Mouse (Mus musculus) kidney, embryonic 14.5 days (tissue): ENCODE data around the gene Myh6. TPM values are rescaled to one million over a fixed set of nuclear protein-coding genes. Genes with fewer than 3 reads are reported as not detected.

Experiments used
- ATAC-seq: fragments of 200-750 bp; cut with Nextera tagmentation; 2 replicates; pipeline ENCODE4 v1.8.0; 2017; ENCODE audit warnings: moderate number of reproducible peaks, mild to moderate bottlenecking, moderate TSS enrichment, moderate library complexity; ENCODE audit not compliant: low FRiP score, low TSS enrichment
- H3K27ac ChIP-seq: fragments of 300-500 bp; sonication (generic); 2 replicates; pipeline ENCODE4 v1.5.1; 2014; ENCODE audit warnings: low read depth, mild to moderate bottlenecking, low read length, moderate library complexity, mixed read lengths
- H3K27me3 ChIP-seq: fragments of 300-500 bp; sonication (generic); 2 replicates; pipeline ENCODE4 v1.6.1; 2014; ENCODE audit warnings: mild to moderate bottlenecking, low read length; ENCODE audit not compliant: control insufficient read depth, insufficient read depth
- H3K36me3 ChIP-seq: fragments of 300-500 bp; sonication (generic); 2 replicates; pipeline ENCODE4 v1.6.1; 2014; ENCODE audit warnings: low read length, mixed read lengths; ENCODE audit not compliant: control insufficient read depth, insufficient read depth
- H3K4me1 ChIP-seq: fragments of 300-500 bp; sonication (generic); 2 replicates; pipeline ENCODE4 v1.6.1; 2014; ENCODE audit warnings: low read length, mixed read lengths; ENCODE audit not compliant: control insufficient read depth, insufficient read depth
- H3K4me2 ChIP-seq: fragments of 300-500 bp; sonication (generic); replicated peaks from 2 replicates; pipeline ENCODE4 v1.6.1; 2014; ENCODE audit warnings: low read depth, mild to moderate bottlenecking, low read length
- H3K4me3 ChIP-seq: fragments of 300-500 bp; sonication (generic); 2 replicates; pipeline ENCODE4 v1.5.1; 2014; ENCODE audit warnings: mild to moderate bottlenecking, low read length
- H3K9ac ChIP-seq: fragments of 300-500 bp; sonication (generic); 2 replicates; pipeline ENCODE4 v1.6.1; 2014; ENCODE audit warnings: low read depth, mild to moderate bottlenecking, low read length, moderate library complexity
- H3K9me3 ChIP-seq: fragments of 300-500 bp; sonication (generic); 2 replicates; pipeline ENCODE4 v1.6.1; 2016; ENCODE audit warnings: low read length; ENCODE audit not compliant: control insufficient read depth
- WGBS: fragments of 180-500 bp; shearing (Covaris S2); extraction: QIAGEN DNeasy Blood & Tissue Kit; methylation state at CpG from one replicate; pipeline ENCODE4 v1.1.7; 2014; 5-methylcytosine and 5-hydroxymethylcytosine counted together
- polyA plus RNA-seq: library from polyadenylated mRNA; unstranded; fragments of >200 nt; fragmentation: Nextera tagmentation; extraction: Ambion mirVana; gene quantifications from 2 replicates; pipeline ENCODE4 v1.2.1, GENCODE M21; 2014

Myh6 gene
- polyA plus RNA-seq, 1 experiment from 2014 or later = 0.54 TPM

DNA sequence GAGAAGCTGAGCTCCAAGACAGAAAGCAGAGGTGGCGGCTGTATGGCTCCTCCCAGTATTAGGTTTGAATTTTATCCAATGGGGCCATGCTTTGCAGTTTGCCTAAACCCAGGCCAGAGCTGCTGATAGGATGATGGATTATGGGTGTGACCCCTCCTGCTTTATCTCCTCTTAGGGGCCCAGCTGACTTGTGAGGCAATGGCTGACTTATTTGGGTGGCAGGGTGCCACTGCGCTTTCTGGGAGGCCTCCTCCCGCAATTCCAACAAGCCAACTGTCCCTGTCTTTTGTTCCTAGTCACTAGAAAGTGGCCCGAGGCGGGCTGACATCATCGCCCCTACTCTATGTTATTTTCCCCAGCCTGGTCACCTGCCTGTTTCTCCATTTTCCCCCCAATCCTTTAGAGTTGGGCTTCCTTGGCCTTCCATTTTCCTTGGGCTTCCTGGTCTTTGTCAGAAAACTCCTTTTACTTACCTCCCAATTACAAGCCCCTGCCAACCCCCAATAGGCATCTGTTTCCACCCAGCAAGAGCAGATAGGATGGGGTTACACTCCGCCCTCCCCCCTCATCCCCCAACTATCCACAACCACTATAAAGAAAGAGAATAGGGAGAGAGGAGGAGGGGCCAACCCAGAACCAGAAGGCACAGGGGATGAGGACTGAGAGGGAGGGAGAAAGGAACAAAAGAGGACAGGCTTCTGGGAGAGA is 41.9 kb downstream of the Myh6 start:
- Histone ChIP-seq H3K27me3 (no peaks in the 10 kb centered on the region), H3K27ac (peak overlapping the region; percentile 99), H3K4me3 (peak overlapping the region; percentile 50), H3K4me1 (peaks cover 23% of the 10 kb centered on the region), H3K36me3 (peaks cover 20% of the 10 kb centered on the region), H3K9ac (peak overlapping the region; percentile 86), H3K4me2 (peak overlapping the region; percentile 93), H3K9me3 (peaks cover 16% of the 10 kb centered on the region)
- 16% methylated on average over 7 of the region's 7 CpGs for WGBS
- ATAC-seq = peak; percentile 53

GRCm38 (mm10) chr14:54920076-54920685 is 46.5 kb downstream of the Myh6 start:
- no peak overlapping the region for H3K4me2 ChIP-seq
- no peak overlapping the region for H3K9ac ChIP-seq
- H3K27ac ChIP-seq = no peak overlapping the region
- 89% methylated on average over 16 of the region's 16 CpGs for WGBS
- peaks cover 11% of the 10 kb centered on the region for H3K4me1 ChIP-seq
- ATAC-seq = no peak
- H3K27me3 ChIP-seq = no peaks in the 10 kb centered on the region
- peaks cover 16% of the 10 kb centered on the region for H3K9me3 ChIP-seq
- H3K36me3 ChIP-seq = peaks cover 59% of the 10 kb centered on the region
- no peak overlapping the region for H3K4me3 ChIP-seq

DNA sequence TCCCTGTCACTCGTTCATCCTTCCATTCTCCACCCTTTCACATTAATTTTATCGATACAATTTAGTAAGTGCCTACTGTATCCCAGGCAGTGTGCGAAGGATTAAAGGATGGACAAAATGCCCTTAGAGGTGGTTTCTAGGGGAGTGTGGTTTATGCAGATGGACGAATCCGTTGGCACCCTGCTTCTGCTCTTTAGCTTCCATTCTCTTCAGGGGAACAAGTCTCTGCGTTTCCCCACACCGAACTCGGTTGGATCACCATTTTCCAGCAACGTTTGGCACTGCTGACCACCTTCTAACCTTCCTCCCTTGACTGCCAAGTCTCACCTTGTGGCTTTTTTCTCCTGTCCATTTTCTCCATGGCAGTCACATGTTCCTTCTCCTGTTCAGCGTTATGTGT is 53.4 kb downstream of the Myh6 start:
- Histone ChIP-seq H3K4me2 (peak overlapping the region; percentile 98), H3K27me3 (no peaks in the 10 kb centered on the region), H3K9me3 (no peaks in the 10 kb centered on the region), H3K4me1 (peaks cover 6% of the 10 kb centered on the region), H3K27ac (no peak overlapping the region), H3K4me3 (peak overlapping the region; percentile 95), H3K9ac (peak overlapping the region; percentile 86), H3K36me3 (peaks cover 45% of the 10 kb centered on the region)
- 18% methylated on average over 10 of the region's 10 CpGs for WGBS
- ATAC-seq = no peak; the same call in 1 of the 2 replicates

DNA sequence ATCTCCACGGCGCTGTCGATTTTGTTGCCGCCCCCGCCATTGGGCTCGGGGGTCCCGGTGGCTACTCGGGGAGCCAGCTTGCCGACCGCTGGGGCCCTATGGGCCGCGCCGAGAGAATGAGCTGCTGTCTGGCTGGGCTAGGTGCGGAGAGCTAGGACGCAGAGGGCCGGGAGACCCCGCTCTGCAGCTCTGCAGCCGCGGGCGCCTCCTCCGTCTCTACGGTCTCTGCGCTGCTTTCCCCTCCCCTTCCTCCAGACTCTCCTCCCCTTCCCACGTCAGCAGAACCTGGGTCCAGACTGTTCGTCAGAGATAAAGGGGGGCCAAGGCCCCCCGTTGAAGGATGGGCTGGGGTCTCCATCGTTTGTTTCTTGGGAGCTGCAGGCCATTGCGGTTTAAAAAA is 53.8 kb downstream of the Myh6 start, which contains the start of gene Slc22a17:
Slc22a17 (minus strand) TSS at position 247 of the 400 bp plus-strand sequence.
- peak; percentile 91 for ATAC-seq

DNA sequence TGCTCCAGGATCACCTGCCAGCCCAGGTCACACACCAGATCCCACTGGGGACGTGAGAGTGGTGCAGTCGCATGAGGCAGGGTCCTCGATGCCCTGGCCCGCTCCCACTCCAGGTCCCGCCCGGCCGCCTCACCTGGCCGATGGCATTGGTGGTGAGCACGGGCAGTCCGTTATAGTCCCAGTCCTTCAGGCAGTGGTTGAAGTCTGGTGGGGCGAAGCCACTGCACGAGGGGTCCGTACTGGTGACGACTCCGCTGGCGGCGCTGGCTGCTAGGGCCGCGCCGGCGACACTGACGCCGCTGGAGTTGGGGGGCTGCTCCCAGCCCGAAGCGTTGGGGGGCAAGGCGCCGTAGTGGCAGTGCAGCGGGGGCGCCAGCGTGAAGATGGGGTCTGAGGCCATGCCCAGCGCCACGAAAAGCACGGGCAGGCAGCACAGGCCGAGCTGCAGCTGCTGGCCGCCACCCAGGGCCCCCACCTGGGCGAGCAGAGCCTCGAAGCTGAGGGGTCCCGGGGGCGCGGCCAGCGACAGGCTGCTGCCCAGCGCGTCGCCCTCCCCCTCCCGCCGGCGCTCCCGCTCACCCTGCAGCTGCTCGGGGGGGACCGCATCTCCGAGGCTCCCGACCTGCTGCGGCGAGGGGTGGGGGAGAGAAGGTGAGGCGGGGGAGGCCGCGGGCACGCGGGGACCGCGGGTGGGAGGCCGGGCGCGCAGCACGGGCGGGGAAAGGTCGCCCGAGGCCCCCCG is 54.4 kb downstream of the Myh6 start:
- Histone ChIP-seq H3K9ac (peak overlapping the region; percentile 86), H3K4me3 (peak overlapping the region; percentile 95), H3K27ac (peak overlapping the region; percentile 65; the same call in 1 of the 2 replicates), H3K27me3 (no peaks in the 10 kb centered on the region), H3K36me3 (peaks cover 48% of the 10 kb centered on the region), H3K4me1 (peaks cover 6% of the 10 kb centered on the region), H3K4me2 (peak overlapping the region; percentile 98), H3K9me3 (no peaks in the 10 kb centered on the region)
- 1% methylated on average over 55 of the region's 69 CpGs for WGBS
- peak; percentile 61 for ATAC-seq

More for the DNA sequence above, 53.8 kb downstream of the Myh6 start, which contains the start of gene Slc22a17:
- WGBS = 0% methylated on average over 28 of the region's 28 CpGs
- peak within 1 kb of the TSS; percentile 98 for H3K4me2 ChIP-seq
- peak within 1 kb of the TSS; percentile 95 for H3K4me3 ChIP-seq
- peaks cover 46% of the 10 kb centered on the region for H3K36me3 ChIP-seq
- no peaks in the 10 kb centered on the region for H3K27me3 ChIP-seq
- H3K4me1 ChIP-seq = peaks cover 6% of the 10 kb centered on the region
- H3K9me3 ChIP-seq = no peaks in the 10 kb centered on the region
- peak within 1 kb of the TSS; percentile 65; the same call in 1 of the 2 replicates for H3K27ac ChIP-seq
- peak within 1 kb of the TSS; percentile 86 for H3K9ac ChIP-seq

DNA sequence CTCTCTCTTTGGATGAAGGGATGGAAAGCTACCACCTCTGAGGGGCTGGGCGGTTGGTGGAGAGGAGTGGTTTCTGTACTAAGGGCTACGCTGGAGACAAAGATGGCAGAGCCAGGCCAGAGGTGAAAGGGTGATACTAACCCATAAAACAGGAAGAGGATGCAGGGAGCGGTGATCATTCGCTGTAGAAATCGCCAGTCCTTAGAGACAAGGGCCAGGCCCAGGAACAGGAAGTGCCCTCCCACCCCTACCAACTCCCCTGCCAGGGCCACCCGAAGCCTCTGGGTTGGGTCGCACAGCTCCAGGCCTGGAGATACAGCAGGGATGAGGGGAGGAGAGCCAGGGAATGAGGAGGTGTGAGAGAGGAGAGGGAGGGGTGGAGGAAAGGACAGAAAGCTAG is 58.0 kb downstream of the Myh6 start:
- peaks cover 46% of the 10 kb centered on the region for H3K36me3 ChIP-seq
- no peak for ATAC-seq
- no peak overlapping the region for H3K9ac ChIP-seq
- H3K27me3 ChIP-seq = no peaks in the 10 kb centered on the region
- WGBS = 54% methylated on average over 7 of the region's 7 CpGs
- H3K4me3 ChIP-seq = no peak overlapping the region
- H3K4me1 ChIP-seq = peaks cover 6% of the 10 kb centered on the region
- no peak overlapping the region for H3K27ac ChIP-seq
- no peaks in the 10 kb centered on the region for H3K9me3 ChIP-seq
- no peak overlapping the region for H3K4me2 ChIP-seq

GRCm38 (mm10) chr14:54903641-54904040 is 63.1 kb downstream of the Myh6 start:
- no peak for ATAC-seq
- Histone ChIP-seq H3K36me3 (peaks cover 30% of the 10 kb centered on the region), H3K4me3 (no peak overlapping the region), H3K27ac (no peak overlapping the region), H3K9ac (no peak overlapping the region), H3K9me3 (no peaks in the 10 kb centered on the region), H3K4me1 (no peaks in the 10 kb centered on the region), H3K4me2 (no peak overlapping the region), H3K27me3 (no peaks in the 10 kb centered on the region)
- WGBS = 83% methylated on average over 4 of the region's 4 CpGs

GRCm38 (mm10) chr14:54900383-54900782 is 66.3 kb downstream of the Myh6 start:
- peak; percentile 55 for ATAC-seq
- no peaks in the 10 kb centered on the region for H3K27me3 ChIP-seq
- H3K36me3 ChIP-seq = peaks cover 32% of the 10 kb centered on the region

More at GRCm38 (mm10) chr14:54900383-54900782, 66.3 kb downstream of the Myh6 start:
- Histone ChIP-seq H3K27ac (peak overlapping the region; percentile 19; the same call in 1 of the 2 replicates), H3K4me1 (peaks cover 19% of the 10 kb centered on the region), H3K9ac (no peak overlapping the region), H3K4me3 (no peak overlapping the region), H3K9me3 (no peaks in the 10 kb centered on the region), H3K4me2 (no peak overlapping the region)
- 0% methylated on average over 3 of the region's 3 CpGs for WGBS
